Mouse (Mus musculus) erythroblast, embryonic 14.5 days (primary cell): ENCODE results near the gene G530012D18Rik.
"Not testable (repeated sequence)": the region's sequence is repeated elsewhere in the genome, so short reads cannot be mapped to it uniquely, and the experiment has no call there.

ENCODE experiments used
- GATA1 ChIP-seq: IDR thresholded peaks from 2 replicates; pipeline ENCODE4 v1.6.1; 2012; ENCODE audit warnings: low read length, inconsistent platforms, mixed read lengths
- TAL1 ChIP-seq: IDR thresholded peaks from 3 replicates; pipeline ENCODE4 v1.6.1; 2012; ENCODE audit warnings: low read length, inconsistent platforms, mixed read lengths

- not testable (repeated sequence) for TF ChIP-seq GATA1, TAL1
Measured at GRCm38 (mm10) chr1:85579199-85580147, 4.0 kb downstream of the G530012D18Rik start.
